Mouse (Mus musculus) kidney, embryonic 16.5 days (tissue): Measurements from ENCODE around the gene Ccdc28b. TPM values are rescaled to one million over a fixed set of nuclear protein-coding genes. Genes with fewer than 3 reads are reported as not detected.

Experiments used
- ATAC-seq: fragments of 200-750 bp; cut with Nextera tagmentation; 2 replicates; pipeline ENCODE4 v1.8.0; 2017; ENCODE audit warnings: moderate TSS enrichment; ENCODE audit not compliant: low FRiP score, low TSS enrichment
- H3K27ac ChIP-seq: fragments of 300-500 bp; sonication (generic); 2 replicates; pipeline ENCODE4 v1.5.1; 2014; ENCODE audit warnings: low read length
- H3K27me3 ChIP-seq: fragments of 300-500 bp; sonication (generic); 2 replicates; pipeline ENCODE4 v1.6.1; 2014; ENCODE audit warnings: low read length, control low read depth, mixed read lengths; ENCODE audit not compliant: insufficient read depth
- H3K36me3 ChIP-seq: fragments of 300-500 bp; sonication (generic); 2 replicates; pipeline ENCODE4 v1.6.1; 2014; ENCODE audit warnings: low read length, control low read depth, mixed read lengths; ENCODE audit not compliant: insufficient read depth
- H3K4me1 ChIP-seq: fragments of 300-500 bp; sonication (generic); 2 replicates; pipeline ENCODE4 v1.6.1; 2014; ENCODE audit warnings: low read length, control low read depth, mixed read lengths; ENCODE audit not compliant: insufficient read depth
- H3K4me2 ChIP-seq: fragments of 300-500 bp; sonication (generic); replicated peaks from 2 replicates; pipeline ENCODE4 v1.6.1; 2014; ENCODE audit warnings: low read depth, low read length
- H3K4me3 ChIP-seq: fragments of 300-500 bp; sonication (generic); 2 replicates; pipeline ENCODE4 v1.5.1; 2014; ENCODE audit warnings: mild to moderate bottlenecking, low read length
- H3K9ac ChIP-seq: fragments of 300-500 bp; sonication (generic); replicated peaks from 2 replicates; pipeline ENCODE4 v1.6.1; 2014; ENCODE audit warnings: low read length
- H3K9me3 ChIP-seq: fragments of 300-500 bp; sonication (generic); 2 replicates; pipeline ENCODE4 v1.6.1; 2016; ENCODE audit warnings: low read length, control low read depth
- WGBS: fragments of 180-500 bp; shearing (Covaris S2); extraction: QIAGEN DNeasy Blood & Tissue Kit; methylation state at CpG from one replicate; pipeline ENCODE4 v1.1.7; 2014; 5-methylcytosine and 5-hydroxymethylcytosine counted together
- polyA plus RNA-seq: library from polyadenylated mRNA; unstranded; fragments of >200 nt; fragmentation: Nextera tagmentation; extraction: Ambion mirVana; gene quantifications from 2 replicates; pipeline ENCODE4 v1.2.1, GENCODE M21; 2015

Gene Ccdc28b
- polyA plus RNA-seq, 1 experiment from 2014 or later: 64.1 TPM

DNA sequence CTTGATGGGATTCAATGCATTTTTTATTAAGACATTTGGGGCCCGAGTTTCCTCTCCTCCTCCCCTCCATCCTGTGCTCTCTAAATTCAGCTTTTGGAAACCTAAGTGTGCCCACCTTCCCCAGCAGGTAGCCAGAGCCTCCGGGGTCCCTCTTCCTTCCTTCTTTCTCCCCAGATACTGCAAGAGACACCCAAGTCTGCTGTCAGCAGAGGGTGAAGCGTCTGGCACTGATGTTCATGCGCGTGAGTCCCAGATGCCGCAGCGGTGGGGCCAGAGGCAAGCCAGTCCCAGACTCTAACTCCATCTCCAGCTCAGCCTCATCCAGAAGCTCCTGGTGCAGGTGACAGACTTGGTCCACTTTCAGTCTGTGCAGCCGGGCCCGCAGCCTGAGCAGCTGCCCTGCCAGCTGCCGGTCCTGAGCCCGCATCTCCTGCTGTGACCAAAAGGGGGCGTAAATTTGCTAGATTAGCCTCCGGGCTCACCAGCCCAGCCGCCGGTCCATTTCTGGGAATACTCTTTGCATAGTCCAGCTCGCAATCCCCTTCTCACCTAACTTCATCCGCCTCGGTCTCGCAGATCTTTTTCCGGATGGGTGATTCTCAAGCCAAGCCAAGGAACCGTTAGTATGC lies 46.8 kb downstream of the Ccdc28b start:
- Histone ChIP-seq H3K9me3 (no peaks in the 10 kb centered on the region), H3K4me2 (peak overlapping the region; percentile 41)

DNA sequence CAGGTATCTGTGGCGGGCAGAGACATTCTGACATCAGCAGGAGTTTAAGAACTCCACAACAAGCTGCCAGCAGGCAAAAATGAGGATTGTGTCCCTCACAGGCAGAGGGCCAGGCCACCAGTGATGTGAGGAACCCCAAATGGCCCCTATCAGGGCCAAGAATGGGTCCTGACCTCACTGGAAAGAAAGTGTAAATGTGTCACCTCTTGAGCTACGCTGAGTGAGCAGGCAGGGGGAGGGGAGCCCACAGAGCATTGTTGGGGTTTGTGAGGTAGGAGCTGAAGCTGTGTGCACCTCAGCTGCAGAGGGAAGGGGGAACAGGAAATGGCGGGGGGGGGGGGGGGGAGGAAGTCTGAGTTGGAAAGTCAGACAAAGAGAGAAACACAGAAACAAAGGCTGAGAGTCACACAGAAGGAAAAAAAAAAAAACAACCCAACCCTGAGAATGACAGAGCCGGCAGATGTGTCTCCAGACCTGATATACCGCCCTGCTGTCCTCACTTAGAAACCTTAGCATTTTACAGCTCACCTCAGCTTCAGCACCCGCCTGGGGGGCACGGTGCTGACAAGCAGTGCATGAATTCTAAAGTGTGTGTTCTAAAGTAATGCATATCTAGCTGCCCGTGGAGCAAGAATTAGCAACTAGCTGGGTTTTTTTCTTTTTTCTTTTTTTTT lies 48.4 kb downstream of the Ccdc28b start:
- 18% methylated on average over 7 of the region's 8 CpGs for WGBS
- ATAC-seq: peak; percentile 53
- peak overlapping the region; percentile 79 for H3K27ac ChIP-seq

More for the DNA sequence above, 46.8 kb downstream of the Ccdc28b start:
- no peak; the same call in 1 of the 2 replicates for ATAC-seq
- Histone ChIP-seq H3K27me3 (no peaks in the 10 kb centered on the region), H3K36me3 (no peaks in the 10 kb centered on the region), H3K4me1 (peaks cover 17% of the 10 kb centered on the region), H3K27ac (no peak overlapping the region), H3K4me3 (peak overlapping the region; percentile 34), H3K9ac (peak overlapping the region; percentile 56)
- 34% methylated on average over 21 of the region's 21 CpGs for WGBS

DNA sequence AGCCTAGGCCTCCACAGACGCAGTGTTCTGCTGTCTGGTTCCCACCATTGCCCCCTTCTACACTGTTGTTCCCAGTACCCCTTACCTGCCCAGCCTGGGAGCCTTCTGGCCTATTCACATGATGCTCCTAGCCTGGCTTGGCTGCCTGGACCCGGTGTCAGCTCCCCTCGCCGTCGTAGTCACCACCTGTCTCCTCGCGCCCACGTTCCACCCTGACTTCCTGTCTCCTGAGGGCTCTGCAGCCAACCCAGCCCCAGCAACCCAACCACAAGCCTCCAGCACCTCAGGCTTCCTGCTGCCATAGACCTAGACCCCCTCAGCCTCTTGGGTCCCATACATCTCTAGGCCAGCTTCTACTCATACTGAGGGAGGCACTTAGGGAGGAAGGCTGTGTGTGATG lies 50.3 kb downstream of the Ccdc28b start, which contains the start of gene Lck:
TSS of gene Lck (minus strand) at position 212 of the 400 bp plus-strand sequence.
- Histone ChIP-seq H3K36me3 (no peaks in the 10 kb centered on the region), H3K4me2 (no peak within 1 kb of the TSS), H3K4me3 (no peak within 1 kb of the TSS), H3K27ac (peak within 1 kb of the TSS; percentile 54), H3K9me3 (no peaks in the 10 kb centered on the region), H3K9ac (no peak within 1 kb of the TSS), H3K27me3 (no peaks in the 10 kb centered on the region), H3K4me1 (peaks cover 13% of the 10 kb centered on the region)
- WGBS: 93% methylated on average over 8 of the region's 8 CpGs
- no peak for ATAC-seq

More for the DNA sequence above, 48.4 kb downstream of the Ccdc28b start:
- H3K4me1 ChIP-seq: peaks cover 16% of the 10 kb centered on the region
- no peaks in the 10 kb centered on the region for H3K27me3 ChIP-seq
- H3K9me3 ChIP-seq: no peaks in the 10 kb centered on the region
- H3K9ac ChIP-seq: peak overlapping the region; percentile 53; the same call in 1 of the 2 replicates
- H3K4me3 ChIP-seq: no peak overlapping the region; the same call in 1 of the 2 replicates
- H3K4me2 ChIP-seq: peak overlapping the region; percentile 31; the same call in 1 of the 2 replicates
- no peaks in the 10 kb centered on the region for H3K36me3 ChIP-seq

DNA sequence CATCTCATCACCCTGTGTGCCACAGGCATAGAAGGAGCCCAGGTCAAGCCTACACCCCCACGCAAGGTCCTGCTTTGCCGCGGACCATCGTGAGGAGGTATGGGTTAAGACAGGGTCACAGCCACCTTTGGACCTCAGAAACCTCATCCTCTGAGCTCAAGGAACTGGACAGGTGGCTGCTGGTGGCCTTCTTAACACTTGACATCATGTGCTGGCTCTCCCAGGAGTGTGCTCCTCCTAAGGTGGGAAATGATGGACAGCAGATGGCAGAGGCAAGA lies 50.7 kb downstream of the Ccdc28b start:
- no peak overlapping the region for H3K9ac ChIP-seq
- ATAC-seq: no peak
- no peak overlapping the region for H3K4me3 ChIP-seq
- WGBS: 84% methylated on average over 4 of the region's 4 CpGs
- H3K27me3 ChIP-seq: no peaks in the 10 kb centered on the region
- H3K4me2 ChIP-seq: no peak overlapping the region
- H3K9me3 ChIP-seq: no peaks in the 10 kb centered on the region
- peak overlapping the region; percentile 54 for H3K27ac ChIP-seq
- H3K36me3 ChIP-seq: no peaks in the 10 kb centered on the region
- peaks cover 13% of the 10 kb centered on the region for H3K4me1 ChIP-seq

DNA sequence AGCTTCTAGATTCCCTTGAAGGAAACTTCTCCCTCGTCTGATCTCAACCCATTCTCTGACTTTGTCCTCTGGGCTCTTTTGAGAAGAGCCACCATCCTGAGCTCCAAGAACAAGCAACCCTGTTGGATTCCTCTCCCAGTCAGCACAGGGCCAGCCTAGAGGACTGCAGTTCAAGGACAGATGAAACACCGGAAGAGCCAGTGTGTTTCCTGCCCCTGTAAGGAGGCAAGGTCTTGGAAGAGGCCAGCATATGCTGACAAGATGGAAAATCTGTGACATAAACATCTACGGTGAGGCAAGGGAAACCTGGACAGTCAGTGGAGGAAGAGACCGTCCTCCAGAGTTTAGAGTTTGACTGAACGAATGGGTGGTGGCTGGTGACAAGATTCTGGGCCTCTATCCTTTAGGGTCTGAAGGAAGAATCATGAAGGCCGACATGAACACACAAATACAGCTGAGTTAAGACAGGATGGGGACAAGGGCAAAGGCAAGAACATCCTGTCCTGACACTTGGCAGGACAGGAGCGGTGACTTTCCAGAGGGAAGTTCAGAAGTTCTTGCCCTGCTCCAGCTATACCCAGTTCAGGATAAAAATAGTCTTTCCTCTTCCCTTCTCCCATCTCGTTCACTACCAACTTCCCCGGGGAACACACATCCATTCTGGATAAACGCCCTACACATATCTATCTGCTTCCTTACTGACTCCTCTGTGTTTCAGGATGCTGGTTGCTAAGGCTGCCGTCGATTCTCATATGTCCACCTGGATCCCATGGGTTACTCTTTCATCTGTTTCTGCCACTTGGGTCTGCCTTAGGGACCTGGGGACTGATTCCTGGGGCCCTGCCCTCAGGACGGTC lies 51.3 kb downstream of the Ccdc28b start:
- Histone ChIP-seq H3K27me3 (no peaks in the 10 kb centered on the region), H3K4me1 (peaks cover 13% of the 10 kb centered on the region), H3K4me3 (no peak overlapping the region), H3K4me2 (no peak overlapping the region), H3K9me3 (no peaks in the 10 kb centered on the region), H3K9ac (no peak overlapping the region), H3K27ac (peak overlapping the region; percentile 54), H3K36me3 (no peaks in the 10 kb centered on the region)
- no peak for ATAC-seq
- WGBS: 69% methylated on average over 13 of the region's 13 CpGs

- Histone ChIP-seq H3K27ac (peak overlapping the region; percentile 34; the same call in 1 of the 2 replicates), H3K9me3 (no peaks in the 10 kb centered on the region), H3K4me3 (no peak overlapping the region), H3K9ac (no peak overlapping the region), H3K36me3 (no peaks in the 10 kb centered on the region), H3K4me1 (peaks cover 7% of the 10 kb centered on the region), H3K27me3 (no peaks in the 10 kb centered on the region), H3K4me2 (no peak overlapping the region)
- WGBS: 69% methylated on average over 8 of the region's 8 CpGs
- ATAC-seq: no peak
Observed at GRCm38 (mm10) chr4:129571551-129572084, 52.1 kb downstream of the Ccdc28b start.

- Histone ChIP-seq H3K4me1 (peaks cover 1% of the 10 kb centered on the region; the same call in 1 of the 2 replicates), H3K9me3 (no peaks in the 10 kb centered on the region), H3K4me3 (no peak overlapping the region), H3K9ac (no peak overlapping the region), H3K27ac (no peak overlapping the region), H3K27me3 (no peaks in the 10 kb centered on the region), H3K36me3 (no peaks in the 10 kb centered on the region), H3K4me2 (no peak overlapping the region)
- ATAC-seq: no peak
- 84% methylated on average over 6 of the region's 6 CpGs for WGBS
Observed at GRCm38 (mm10) chr4:129570028-129570427, 53.7 kb downstream of the Ccdc28b start.

Other genes with a start within 250 kb of the Ccdc28b start
- 17.2 and 18.4 TPM in 2 replicates for gene Zbtb8a, start 245.8 kb downstream of the Ccdc28b start, polyA plus RNA-seq
- gene Zbtb8b, start 183.1 kb downstream of the Ccdc28b start, polyA plus RNA-seq: 5.7 and 5.8 TPM in 2 replicates
- gene Bsdc1, start 162.4 kb downstream of the Ccdc28b start, polyA plus RNA-seq: 31.8 and 33.6 TPM in 2 replicates
- gene Tssk3, start 132.9 kb downstream of the Ccdc28b start, polyA plus RNA-seq: not detected in 2 replicates
- 0.35 TPM in 1 of 2 replicates, not detected in the other for gene Fam229a, start 132.8 kb downstream of the Ccdc28b start, polyA plus RNA-seq
- 761 and 859 TPM in 2 replicates for gene Marcksl1, start 110.4 kb downstream of the Ccdc28b start, polyA plus RNA-seq
- 285 and 304 TPM in 2 replicates for gene Hdac1, start 81.2 kb downstream of the Ccdc28b start, polyA plus RNA-seq
- 10.8 and 13.0 TPM in 2 replicates for gene Lck, start 50.3 kb downstream of the Ccdc28b start, polyA plus RNA-seq
- gene Fam167b, start 45.4 kb downstream of the Ccdc28b start, polyA plus RNA-seq: 35.9 and 37.8 TPM in 2 replicates
- gene Eif3i, start 23.3 kb downstream of the Ccdc28b start, polyA plus RNA-seq: 296 and 307 TPM in 2 replicates
- 216 and 221 TPM in 2 replicates for gene Tmem234, start 23.3 kb downstream of the Ccdc28b start, polyA plus RNA-seq
- gene Dcdc2b, start 9.7 kb downstream of the Ccdc28b start, polyA plus RNA-seq: 2.6 and 3.2 TPM in 2 replicates
- 34.8 and 38.2 TPM in 2 replicates for gene Iqcc, start 4.8 kb downstream of the Ccdc28b start, polyA plus RNA-seq
- 89.5 and 94.4 TPM in 2 replicates for gene Txlna, start 17.1 kb upstream of the Ccdc28b start, polyA plus RNA-seq
- 19.9 and 21.3 TPM in 2 replicates for gene Kpna6, start 48.8 kb upstream of the Ccdc28b start, polyA plus RNA-seq
- gene Tmem39b, start 72.9 kb upstream of the Ccdc28b start, polyA plus RNA-seq: 20.6 and 21.7 TPM in 2 replicates
- gene Khdrbs1, start 118.4 kb upstream of the Ccdc28b start, polyA plus RNA-seq: 92.1 and 105 TPM in 2 replicates
- gene Ptp4a2, start 187.3 kb upstream of the Ccdc28b start, polyA plus RNA-seq: 272 and 298 TPM in 2 replicates